Mouse (Mus musculus) CD4-positive, CD25-positive, alpha-beta regulatory T cell, adult 2 months (primary cell): ENCODE results near the gene Agfg1.
"Not testable (repeated sequence)": the region's sequence is repeated elsewhere in the genome, so short reads cannot be mapped to it uniquely, and the experiment has no call there.

ENCODE experiments used
- DNase-seq: peaks from one replicate; pipeline ENCODE4 v3.0.0-alpha.2; 2012; ENCODE audit warnings: low read depth, low spot score

Agfg1 gene

DNA sequence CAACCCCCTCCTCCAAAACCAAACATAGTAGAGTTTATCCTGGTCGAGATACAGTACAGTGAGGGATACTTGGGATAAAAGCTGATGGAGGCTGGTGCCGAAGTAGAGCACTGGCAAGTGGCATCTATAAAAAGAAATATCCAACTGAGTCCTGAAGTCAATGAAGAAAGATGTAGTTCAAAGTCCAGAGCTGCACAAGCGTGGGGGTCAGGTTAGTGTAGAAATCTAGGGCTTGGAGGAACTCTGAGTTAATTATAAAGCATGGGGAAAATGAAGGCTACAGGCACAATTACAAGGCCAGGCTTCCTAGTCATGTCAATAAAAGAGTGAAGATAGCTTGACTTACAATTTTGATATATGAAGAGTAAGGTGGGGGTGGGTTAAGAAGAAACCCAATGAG is 61.9 kb downstream of the Agfg1 start:
- no peak for DNase-seq

DNA sequence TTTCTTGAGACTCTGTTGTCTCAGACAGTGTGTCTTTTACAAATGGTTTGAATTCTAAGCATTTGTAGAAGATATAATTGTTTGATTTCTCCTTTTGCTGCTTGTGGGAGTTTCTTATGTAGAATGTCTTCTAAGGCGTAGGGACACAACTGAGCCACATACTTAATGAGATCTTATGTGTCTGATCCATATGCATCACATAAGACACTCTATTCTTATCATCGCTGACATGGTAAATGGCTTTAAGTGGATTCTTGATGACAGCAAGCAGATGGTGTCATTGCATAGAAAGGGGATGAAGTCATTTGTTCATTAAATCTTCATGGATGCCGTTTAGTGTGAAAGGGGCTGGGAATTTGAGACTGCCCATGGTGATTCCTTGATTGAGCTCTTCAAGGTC is 66.6 kb downstream of the Agfg1 start:
- DNase-seq, result no peak

DNA sequence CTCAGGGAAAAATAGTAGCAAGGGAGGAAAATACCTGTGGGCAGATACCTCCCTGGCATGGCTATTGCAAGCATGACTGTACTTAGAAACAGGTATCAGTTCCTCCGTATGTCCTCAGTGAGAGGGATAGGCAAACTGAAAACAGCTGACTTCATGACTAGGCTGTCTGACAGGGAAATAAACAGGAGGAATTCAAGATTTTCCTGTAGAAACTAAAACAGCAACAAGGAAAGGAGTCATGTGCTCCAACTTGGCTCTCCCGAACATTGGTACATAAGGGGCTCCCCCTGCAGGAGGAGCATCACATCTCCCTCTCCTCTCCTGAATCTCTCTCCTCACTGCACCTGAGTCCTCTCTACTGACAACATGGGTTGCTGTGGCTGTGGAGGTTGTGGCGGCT is 73.7 kb downstream of the Agfg1 start, which contains the start of gene A030005L19Rik:
Gene A030005L19Rik (plus strand): TSS at position 301 of the 400 bp plus-strand sequence.
- DNase-seq, result peak; percentile 18

DNA sequence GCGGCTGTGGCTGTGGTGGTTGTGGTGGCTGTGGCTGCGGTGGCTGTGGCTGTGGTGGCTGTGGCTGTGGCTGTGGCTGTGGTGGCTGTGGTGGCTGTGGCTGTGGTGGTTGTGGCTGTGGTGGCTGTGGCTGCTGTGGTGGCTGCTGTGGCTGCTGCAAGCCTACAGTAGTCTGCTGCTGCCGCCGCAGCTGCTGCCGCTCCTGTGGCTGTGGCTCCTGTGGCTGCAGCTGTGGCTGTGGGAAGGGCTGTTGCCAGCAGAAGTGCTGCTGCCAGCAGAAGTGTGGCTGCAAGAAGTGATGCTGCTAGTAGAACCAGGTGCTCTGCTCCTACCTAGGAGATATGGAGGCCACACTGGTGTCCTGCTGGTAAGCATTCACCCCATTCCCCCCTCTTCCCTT is 74.2 kb downstream of the Agfg1 start:
- peak; percentile 19 for DNase-seq

DNA sequence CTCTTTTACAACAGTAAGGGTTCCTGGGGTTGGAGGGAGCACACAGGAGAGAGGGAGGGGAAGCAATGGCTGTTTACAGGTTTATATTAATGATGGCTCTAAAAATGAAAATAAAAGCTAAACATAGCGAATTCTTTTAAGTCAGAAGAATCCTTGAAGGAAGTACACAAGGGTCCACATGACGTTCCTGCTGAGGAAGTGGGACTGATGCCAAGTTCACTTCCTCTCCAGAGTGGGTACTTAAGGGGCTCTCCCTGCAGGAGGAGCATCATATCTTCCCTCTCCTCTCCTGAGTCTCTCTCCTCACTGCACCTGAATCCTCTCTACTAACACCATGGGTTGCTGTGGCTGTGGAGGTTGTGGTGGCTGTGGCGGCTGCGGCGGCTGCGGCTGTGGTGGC is 85.4 kb downstream of the Agfg1 start, which contains the start of gene A030014E15Rik:
Gene A030014E15Rik (plus strand): TSS at position 268 of the 400 bp plus-strand sequence.
- DNase-seq, result no peak

DNA sequence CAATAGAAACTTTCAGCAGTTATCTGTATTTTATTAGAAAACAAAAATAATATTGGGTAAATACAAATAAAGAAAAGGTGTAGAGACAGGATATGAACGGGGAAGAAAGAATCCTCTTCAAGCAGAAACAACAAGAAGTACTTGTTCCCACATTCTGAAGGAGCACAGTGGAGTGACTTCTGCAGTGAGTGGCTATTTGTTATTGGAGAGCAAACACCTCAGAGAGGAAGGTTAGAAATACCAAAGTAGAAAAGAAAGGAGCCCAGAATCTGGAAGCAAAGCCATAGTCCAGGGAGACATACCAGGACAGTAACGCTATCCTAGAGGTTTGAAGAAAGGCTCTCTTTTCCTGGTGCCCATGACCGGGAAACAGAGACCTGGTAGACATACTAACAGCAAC is 91.3 kb downstream of the Agfg1 start:
- not testable (repeated sequence) for DNase-seq

DNA sequence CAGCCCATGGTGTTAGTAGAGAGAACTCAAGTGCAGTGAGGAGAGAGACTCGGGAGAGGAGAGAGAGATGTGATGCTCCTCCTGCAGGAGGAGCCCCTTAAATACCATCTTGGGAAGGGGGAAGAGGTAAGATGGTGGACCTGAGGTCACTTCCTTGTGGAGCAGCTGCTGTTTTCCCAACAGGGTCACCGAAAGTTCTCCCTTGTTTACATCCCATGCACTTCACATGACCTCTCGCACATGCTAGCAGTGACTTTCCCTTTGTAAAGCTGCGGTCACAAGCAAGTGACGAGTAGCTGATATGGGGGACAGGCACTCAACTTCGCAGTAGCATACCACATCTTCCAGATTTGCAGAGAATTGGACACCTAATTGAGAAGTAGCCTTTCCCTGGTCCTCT is 92.0 kb downstream of the Agfg1 start, which contains the start of gene Gm6217:
Gene Gm6217 (minus strand): TSS at position 74 of the 400 bp plus-strand sequence.
- not testable (repeated sequence) for DNase-seq

DNA sequence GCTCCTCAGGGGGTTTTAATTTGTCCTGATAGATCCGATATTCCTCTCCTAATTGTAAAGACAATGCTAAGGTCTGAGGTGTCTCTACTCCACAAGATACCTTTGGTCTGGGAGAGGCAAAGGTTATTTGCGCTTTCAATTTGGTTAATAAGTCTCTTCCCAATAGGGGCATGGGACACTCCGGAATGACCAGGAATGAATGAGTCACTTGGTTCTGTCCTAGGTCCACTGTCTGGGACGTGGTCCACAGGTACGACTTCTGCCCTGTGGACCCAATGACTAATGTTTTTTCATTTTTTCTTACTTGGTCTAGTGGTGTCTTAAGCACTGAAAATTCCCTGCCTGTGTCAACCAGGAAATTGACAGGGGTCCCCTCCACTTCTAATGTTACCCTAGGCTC is 99.4 kb downstream of the Agfg1 start:
- DNase-seq, result no peak

DNA sequence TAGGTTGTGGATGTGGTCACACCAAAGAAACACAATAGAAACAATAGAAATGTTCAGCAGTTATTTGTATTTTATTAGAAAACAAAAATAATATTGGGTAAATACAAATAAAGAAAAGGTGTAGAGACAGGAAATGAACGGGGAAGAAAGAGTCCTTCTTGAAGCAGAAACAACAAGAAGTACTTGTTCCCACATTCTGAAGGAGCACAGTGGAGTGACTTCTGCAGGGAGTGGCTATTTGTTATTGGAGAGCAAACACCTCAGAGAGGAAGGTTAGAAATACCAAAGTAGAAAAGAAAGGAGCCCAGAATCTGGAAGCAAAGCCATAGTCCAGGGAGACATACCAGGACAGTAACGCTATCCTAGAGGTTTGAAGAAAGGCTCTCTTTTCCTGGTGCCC is 103.2 kb downstream of the Agfg1 start:
- DNase-seq, result not testable (repeated sequence)

DNA sequence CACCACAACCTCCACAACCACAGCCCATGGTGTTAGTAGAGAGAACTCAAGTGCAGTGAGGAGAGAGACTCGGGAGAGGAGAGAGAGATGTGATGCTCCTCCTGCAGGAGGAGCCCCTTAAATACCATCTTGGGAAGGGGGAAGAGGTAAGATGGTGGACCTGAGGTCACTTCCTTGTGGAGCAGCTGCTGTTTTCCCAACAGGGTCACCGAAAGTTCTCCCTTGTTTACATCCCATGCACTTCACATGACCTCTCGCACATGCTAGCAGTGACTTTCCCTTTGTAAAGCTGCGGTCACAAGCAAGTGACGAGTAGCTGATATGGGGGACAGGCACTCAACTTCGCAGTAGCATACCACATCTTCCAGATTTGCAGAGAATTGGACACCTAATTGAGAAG is 104.0 kb downstream of the Agfg1 start, which contains the start of gene A030003K21Rik:
Gene A030003K21Rik (minus strand): TSS at position 94 of the 400 bp plus-strand sequence.
- DNase-seq, result not testable (repeated sequence)

DNA sequence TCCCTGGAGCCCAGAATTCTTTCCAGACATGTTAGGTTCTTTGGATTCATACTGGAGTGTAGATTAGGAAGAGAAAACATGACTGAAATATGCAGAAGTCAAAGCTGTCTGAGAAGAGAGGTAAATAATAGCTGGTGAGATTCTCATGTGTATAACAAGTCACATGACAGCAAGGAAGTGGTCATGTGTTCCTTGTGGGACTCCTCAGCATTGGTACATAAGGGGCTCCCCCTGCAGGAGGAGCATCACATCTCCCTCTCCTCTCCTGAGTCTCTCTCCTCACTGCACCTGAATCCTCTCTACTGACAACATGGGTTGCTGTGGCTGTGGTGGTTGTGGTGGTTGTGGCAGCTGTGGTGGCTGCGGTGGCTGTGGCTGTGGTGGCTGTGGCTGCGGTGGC is 106.7 kb downstream of the Agfg1 start:
- not testable (repeated sequence) for DNase-seq

DNA sequence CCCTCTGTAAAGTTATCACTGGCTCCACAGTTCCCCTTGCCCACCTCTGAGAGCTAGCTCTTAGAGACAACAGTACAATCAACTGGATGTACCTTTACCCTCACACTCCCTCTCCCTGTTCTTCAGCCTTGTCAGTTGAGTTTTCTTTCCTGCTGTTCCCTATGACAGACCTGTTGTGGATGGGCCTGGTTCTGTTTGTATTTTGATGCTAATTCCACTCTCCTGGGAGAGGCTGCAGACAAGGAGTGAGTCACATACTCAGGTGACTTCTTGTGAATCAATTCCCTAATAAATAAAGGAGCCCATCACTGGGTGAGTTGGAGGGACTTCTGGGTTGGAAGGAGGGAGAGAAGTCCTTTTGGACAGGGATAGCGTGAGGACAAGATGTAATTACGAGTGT is 109.3 kb downstream of the Agfg1 start:
- DNase-seq, result no peak
